Mouse (Mus musculus) forebrain, embryonic 15.5 days (tissue): ENCODE measurements around the gene Slc38a10. TPM values are rescaled to one million over a fixed set of nuclear protein-coding genes. Genes with fewer than 3 reads are reported as not detected.

ENCODE experiments used
- ATAC-seq: fragments of 200-750 bp; cut with Nextera tagmentation; replicated peaks from 2 replicates; pipeline ENCODE4 v1.8.0; 2017; ENCODE audit warnings: mild to moderate bottlenecking, moderate TSS enrichment, moderate library complexity
- H3K27ac ChIP-seq: fragments of 300-500 bp; sonication (generic); replicated peaks from 2 replicates; pipeline ENCODE4 v1.5.1; 2015; ENCODE audit warnings: mild to moderate bottlenecking, inconsistent platforms
- H3K27me3 ChIP-seq: fragments of 300-500 bp; sonication (generic); 2 replicates; pipeline ENCODE4 v1.6.1; 2015; ENCODE audit warnings: inconsistent platforms
- H3K36me3 ChIP-seq: fragments of 300-500 bp; sonication (generic); 2 replicates; pipeline ENCODE4 v1.6.1; 2015; ENCODE audit warnings: mild to moderate bottlenecking, inconsistent platforms
- H3K4me1 ChIP-seq: fragments of 300-500 bp; sonication (generic); 2 replicates; pipeline ENCODE4 v1.6.1; 2015; ENCODE audit warnings: inconsistent platforms
- H3K4me2 ChIP-seq: fragments of 300-500 bp; sonication (generic); replicated peaks from 2 replicates; pipeline ENCODE4 v1.6.1; 2015; ENCODE audit warnings: mild to moderate bottlenecking, inconsistent platforms
- H3K4me3 ChIP-seq: fragments of 300-500 bp; sonication (generic); 2 replicates; pipeline ENCODE4 v1.5.1; 2015; ENCODE audit warnings: mild to moderate bottlenecking, inconsistent platforms
- H3K9ac ChIP-seq: fragments of 300-500 bp; sonication (generic); replicated peaks from 2 replicates; pipeline ENCODE4 v1.6.1; 2015; ENCODE audit warnings: mild to moderate bottlenecking, inconsistent platforms
- H3K9me3 ChIP-seq: fragments of 300-500 bp; sonication (generic); 2 replicates; pipeline ENCODE4 v1.6.1; 2016; ENCODE audit warnings: inconsistent platforms
- WGBS: fragments of 180-500 bp; shearing (Covaris S2); methylation state at CpG from one replicate; pipeline ENCODE4 v1.1.7; 2015; ENCODE audit warnings: mixed read lengths; 5-methylcytosine and 5-hydroxymethylcytosine counted together
- polyA plus RNA-seq: library from polyadenylated mRNA; unstranded; fragments of >200 nt; fragmentation: Nextera tagmentation; extraction: Ambion mirVana; gene quantifications from 2 replicates; pipeline ENCODE4 v1.2.1, GENCODE M21; 2015

Slc38a10 gene
- polyA plus RNA-seq = 97.7 and 98.9 TPM in 2 replicates

GRCm38 (mm10) chr11:120151113-120151494, at the start of gene Slc38a10:
TSS of gene Slc38a10 (minus strand) at chr11:120151346.
- Histone ChIP-seq H3K4me2 (peak within 1 kb of the TSS; percentile 56), H3K27me3 (no peaks in the 10 kb centered on the region), H3K4me1 (peaks cover 16% of the 10 kb centered on the region), H3K9me3 (no peaks in the 10 kb centered on the region), H3K27ac (peak within 1 kb of the TSS; percentile 82), H3K36me3 (no peaks in the 10 kb centered on the region), H3K9ac (peak within 1 kb of the TSS; percentile 75), H3K4me3 (peak within 1 kb of the TSS; percentile 86)
- WGBS = under 1% methylated on average over 28 of the region's 28 CpGs
- peak; percentile 97 for ATAC-seq

GRCm38 (mm10) chr11:120200621-120201020, 49.5 kb upstream of the Slc38a10 start:
- Histone ChIP-seq H3K9ac (no peak overlapping the region), H3K27ac (no peak overlapping the region), H3K9me3 (no peaks in the 10 kb centered on the region), H3K27me3 (no peaks in the 10 kb centered on the region), H3K4me3 (no peak overlapping the region), H3K36me3 (no peaks in the 10 kb centered on the region), H3K4me2 (no peak overlapping the region), H3K4me1 (no peaks in the 10 kb centered on the region)
- ATAC-seq = no peak
- 71% methylated on average over 6 of the region's 6 CpGs for WGBS

GRCm38 (mm10) chr11:120199766-120200165, 48.6 kb upstream of the Slc38a10 start:
- Histone ChIP-seq H3K27me3 (no peaks in the 10 kb centered on the region), H3K4me2 (no peak overlapping the region), H3K9me3 (no peaks in the 10 kb centered on the region), H3K4me3 (no peak overlapping the region), H3K27ac (no peak overlapping the region), H3K36me3 (no peaks in the 10 kb centered on the region), H3K4me1 (no peaks in the 10 kb centered on the region), H3K9ac (no peak overlapping the region)
- 76% methylated on average over 7 of the region's 7 CpGs for WGBS
- no peak for ATAC-seq

- Histone ChIP-seq H3K9me3 (no peaks in the 10 kb centered on the region), H3K9ac (no peak overlapping the region), H3K27ac (no peak overlapping the region), H3K36me3 (no peaks in the 10 kb centered on the region), H3K4me2 (no peak overlapping the region), H3K4me3 (no peak overlapping the region), H3K27me3 (no peaks in the 10 kb centered on the region), H3K4me1 (no peaks in the 10 kb centered on the region)
- 40% methylated on average over 13 of the region's 13 CpGs for WGBS
- no peak for ATAC-seq
Observed at GRCm38 (mm10) chr11:120198831-120199230, 47.7 kb upstream of the Slc38a10 start.

GRCm38 (mm10) chr11:120190526-120191412, 39.6 kb upstream of the Slc38a10 start:
- WGBS = 41% methylated on average over 14 of the region's 14 CpGs
- Histone ChIP-seq H3K36me3 (no peaks in the 10 kb centered on the region), H3K27me3 (no peaks in the 10 kb centered on the region), H3K4me3 (peak overlapping the region; percentile 72), H3K9me3 (no peaks in the 10 kb centered on the region), H3K4me2 (peak overlapping the region; percentile 42), H3K9ac (peak overlapping the region; percentile 22), H3K27ac (peak overlapping the region; percentile 96), H3K4me1 (peaks cover 20% of the 10 kb centered on the region)
- ATAC-seq = no peak; the same call in none of the 2 replicates

- peak overlapping the region; percentile 93 for H3K9ac ChIP-seq
- no peaks in the 10 kb centered on the region for H3K36me3 ChIP-seq
- H3K4me3 ChIP-seq = peak overlapping the region; percentile 72
- WGBS = under 1% methylated on average over 67 of the region's 68 CpGs
- no peaks in the 10 kb centered on the region for H3K9me3 ChIP-seq
- peak; percentile 96 for ATAC-seq
- peak overlapping the region; percentile 81 for H3K4me2 ChIP-seq
- H3K27me3 ChIP-seq = no peaks in the 10 kb centered on the region
- H3K27ac ChIP-seq = peak overlapping the region; percentile 96
- peaks cover 31% of the 10 kb centered on the region for H3K4me1 ChIP-seq
Observed at GRCm38 (mm10) chr11:120189459-120190312, 38.5 kb upstream of the Slc38a10 start.

GRCm38 (mm10) chr11:120188481-120189441, 37.6 kb upstream of the Slc38a10 start:
- Histone ChIP-seq H3K9me3 (no peaks in the 10 kb centered on the region), H3K4me1 (peaks cover 40% of the 10 kb centered on the region), H3K4me3 (peak overlapping the region; percentile 72), H3K27me3 (no peaks in the 10 kb centered on the region), H3K9ac (peak overlapping the region; percentile 93), H3K4me2 (peak overlapping the region; percentile 81), H3K27ac (peak overlapping the region; percentile 96), H3K36me3 (no peaks in the 10 kb centered on the region)
- no peak; the same call in 1 of the 2 replicates for ATAC-seq
- WGBS = under 1% methylated on average over 41 of the region's 41 CpGs

GRCm38 (mm10) chr11:120188102-120188480, 36.9 kb upstream of the Slc38a10 start:
- no peaks in the 10 kb centered on the region for H3K27me3 ChIP-seq
- WGBS = under 1% methylated on average over 24 of the region's 24 CpGs
- no peaks in the 10 kb centered on the region for H3K9me3 ChIP-seq
- peak overlapping the region; percentile 96 for H3K27ac ChIP-seq
- H3K9ac ChIP-seq = peak overlapping the region; percentile 93
- H3K36me3 ChIP-seq = no peaks in the 10 kb centered on the region
- ATAC-seq = no peak
- H3K4me2 ChIP-seq = peak overlapping the region; percentile 81
- H3K4me1 ChIP-seq = peaks cover 47% of the 10 kb centered on the region
- peak overlapping the region; percentile 72 for H3K4me3 ChIP-seq

- H3K36me3 ChIP-seq = no peaks in the 10 kb centered on the region
- peak overlapping the region; percentile 72 for H3K4me3 ChIP-seq
- peak overlapping the region; percentile 93 for H3K9ac ChIP-seq
- no peaks in the 10 kb centered on the region for H3K9me3 ChIP-seq
- peaks cover 47% of the 10 kb centered on the region for H3K4me1 ChIP-seq
- peak overlapping the region; percentile 81 for H3K4me2 ChIP-seq
- H3K27me3 ChIP-seq = no peaks in the 10 kb centered on the region
- peak overlapping the region; percentile 96 for H3K27ac ChIP-seq
- no peak for ATAC-seq
- under 1% methylated on average over 43 of the region's 43 CpGs for WGBS
Observed at GRCm38 (mm10) chr11:120187236-120188101, 36.3 kb upstream of the Slc38a10 start.

GRCm38 (mm10) chr11:120186821-120187235, 35.7 kb upstream of the Slc38a10 start:
- Histone ChIP-seq H3K36me3 (no peaks in the 10 kb centered on the region), H3K4me3 (peak overlapping the region; percentile 72), H3K27ac (peak overlapping the region; percentile 96; the same call in 1 of the 2 replicates), H3K4me1 (peaks cover 47% of the 10 kb centered on the region), H3K4me2 (peak overlapping the region; percentile 81), H3K9ac (peak overlapping the region; percentile 93), H3K27me3 (no peaks in the 10 kb centered on the region), H3K9me3 (no peaks in the 10 kb centered on the region)
- no peak for ATAC-seq
- under 1% methylated on average over 20 of the region's 20 CpGs for WGBS
